Mouse (Mus musculus): ENCODE measurements at regions not wholly inside any gene's neighbourhood (a gene's known extent, or its start where the extent isn't known, plus 50 kb on each side); places are given as distances from the start of the nearest gene placed in this dataset.

GRCm38 (mm10) chr2:116990106-116990505 lies 111.6 kb downstream of the Tmco5 start:
- no peaks in the 10 kb centered on the region for H3K36me3 ChIP-seq (ENCODE audit: control insufficient read depth, insufficient read depth, low read length)
- no peak overlapping the region for H3K27ac ChIP-seq (replicated peaks in 1 of 2; ENCODE audit: control insufficient read depth in 1 of 2, insufficient read depth in 1 of 2, low read depth in 2 of 2, low read length in 2 of 2)
- 82% methylated on average over 1 of the region's 1 CpGs for WGBS
- H3K4me3 ChIP-seq (ENCODE audit: control insufficient read depth in 1 of 2, insufficient read depth in 1 of 2, low read depth in 1 of 2, low read length in 2 of 2), result no peak overlapping the region
- H3K27me3 ChIP-seq (ENCODE audit: control insufficient read depth, insufficient read depth, low read length), result no peaks in the 10 kb centered on the region
- peaks cover 2 to 11% of the 10 kb centered on the region in 2 experiments; a peak in 2 of 4 replicates for H3K4me1 ChIP-seq (ENCODE audit: control insufficient read depth in 2 of 2, insufficient read depth in 2 of 2, low read length in 2 of 2)
- no peak for ATAC-seq (ENCODE audit: insufficient number of reproducible peaks, insufficient read depth, low FRiP score, low read depth)
- H3K9me3 ChIP-seq (ENCODE audit: control insufficient read depth, low read length), result no peaks in the 10 kb centered on the region
- H3K9ac ChIP-seq (ENCODE audit: low read length), result no peak overlapping the region
- H3K4me2 ChIP-seq (ENCODE audit: low read length), result no peak overlapping the region

GRCm38 (mm10) chr2:116991561-116992042 lies 113.1 kb downstream of the Tmco5 start:
- H3K4me2 ChIP-seq (ENCODE audit: low read length), result no peak overlapping the region
- ATAC-seq (ENCODE audit: insufficient number of reproducible peaks, insufficient read depth, low FRiP score, low read depth), result no peak
- 76% methylated on average over 6 of the region's 6 CpGs for WGBS
- H3K9me3 ChIP-seq (ENCODE audit: control insufficient read depth, low read length), result no peaks in the 10 kb centered on the region
- no peaks in the 10 kb centered on the region for H3K36me3 ChIP-seq (ENCODE audit: control insufficient read depth, insufficient read depth, low read length)
- H3K4me3 ChIP-seq (ENCODE audit: control insufficient read depth in 1 of 2, insufficient read depth in 1 of 2, low read depth in 1 of 2, low read length in 2 of 2), result no peak overlapping the region
- H3K27me3 ChIP-seq (ENCODE audit: control insufficient read depth, insufficient read depth, low read length), result no peaks in the 10 kb centered on the region
- no peak overlapping the region for H3K27ac ChIP-seq (replicated peaks in 1 of 2; ENCODE audit: control insufficient read depth in 1 of 2, insufficient read depth in 1 of 2, low read depth in 2 of 2, low read length in 2 of 2)
- H3K4me1 ChIP-seq (ENCODE audit: control insufficient read depth in 2 of 2, insufficient read depth in 2 of 2, low read length in 2 of 2), result peaks cover 4 to 6% of the 10 kb centered on the region in 2 experiments; a peak in 2 of 4 replicates
- H3K9ac ChIP-seq (ENCODE audit: low read length), result no peak overlapping the region

- no peaks in the 10 kb centered on the region for H3K9me3 ChIP-seq (ENCODE audit: control insufficient read depth, low read length)
- H3K27ac ChIP-seq (replicated peaks in 1 of 2; ENCODE audit: control insufficient read depth in 1 of 2, insufficient read depth in 1 of 2, low read depth in 2 of 2, low read length in 2 of 2), result no peak overlapping the region
- no peak overlapping the region for H3K4me3 ChIP-seq (ENCODE audit: control insufficient read depth in 1 of 2, insufficient read depth in 1 of 2, low read depth in 1 of 2, low read length in 2 of 2)
- peaks cover 4 to 6% of the 10 kb centered on the region in 2 experiments; a peak in 2 of 4 replicates for H3K4me1 ChIP-seq (ENCODE audit: control insufficient read depth in 2 of 2, insufficient read depth in 2 of 2, low read length in 2 of 2)
- H3K36me3 ChIP-seq (ENCODE audit: control insufficient read depth, insufficient read depth, low read length), result no peaks in the 10 kb centered on the region
- no peaks in the 10 kb centered on the region for H3K27me3 ChIP-seq (ENCODE audit: control insufficient read depth, insufficient read depth, low read length)
- no peak for ATAC-seq (ENCODE audit: insufficient number of reproducible peaks, insufficient read depth, low FRiP score, low read depth)
- H3K4me2 ChIP-seq (ENCODE audit: low read length), result no peak overlapping the region
- no peak overlapping the region for H3K9ac ChIP-seq (ENCODE audit: low read length)
- WGBS, result 27% methylated on average over 4 of the region's 4 CpGs
Measured at GRCm38 (mm10) chr2:116993724-116994123, 115.2 kb downstream of the Tmco5 start.

- Histone ChIP-seq H3K27ac (replicated peaks in 1 of 2; ENCODE audit: control insufficient read depth in 1 of 2, insufficient read depth in 1 of 2, low read depth in 2 of 2, low read length in 2 of 2) (no peak overlapping the region), H3K4me1 (ENCODE audit: control insufficient read depth in 2 of 2, insufficient read depth in 2 of 2, low read length in 2 of 2) (peaks cover 4 to 6% of the 10 kb centered on the region in 2 experiments; a peak in 2 of 4 replicates), H3K9ac (ENCODE audit: low read length) (no peak overlapping the region), H3K27me3 (ENCODE audit: control insufficient read depth, insufficient read depth, low read length) (no peaks in the 10 kb centered on the region), H3K9me3 (ENCODE audit: control insufficient read depth, low read length) (no peaks in the 10 kb centered on the region), H3K4me2 (ENCODE audit: low read length) (no peak overlapping the region), H3K36me3 (ENCODE audit: control insufficient read depth, insufficient read depth, low read length) (no peaks in the 10 kb centered on the region), H3K4me3 (ENCODE audit: control insufficient read depth in 1 of 2, insufficient read depth in 1 of 2, low read depth in 1 of 2, low read length in 2 of 2) (no peak overlapping the region)
- no peak for ATAC-seq (ENCODE audit: insufficient number of reproducible peaks, insufficient read depth, low FRiP score, low read depth)
- 64% methylated on average over 6 of the region's 6 CpGs for WGBS
Measured at GRCm38 (mm10) chr2:116996302-116996701, 117.8 kb downstream of the Tmco5 start.

- H3K4me2 ChIP-seq (ENCODE audit: low read length), result no peak overlapping the region
- 12% methylated on average over 1 of the region's 1 CpGs for WGBS
- no peak overlapping the region for H3K27ac ChIP-seq (replicated peaks in 1 of 2; ENCODE audit: control insufficient read depth in 1 of 2, insufficient read depth in 1 of 2, low read depth in 2 of 2, low read length in 2 of 2)
- H3K9ac ChIP-seq (ENCODE audit: low read length), result no peak overlapping the region
- no peak overlapping the region for H3K4me3 ChIP-seq (ENCODE audit: control insufficient read depth in 1 of 2, insufficient read depth in 1 of 2, low read depth in 1 of 2, low read length in 2 of 2)
- no peaks in the 10 kb centered on the region for H3K36me3 ChIP-seq (ENCODE audit: control insufficient read depth, insufficient read depth, low read length)
- H3K9me3 ChIP-seq (ENCODE audit: control insufficient read depth, low read length), result no peaks in the 10 kb centered on the region
- H3K27me3 ChIP-seq (ENCODE audit: control insufficient read depth, insufficient read depth, low read length), result no peaks in the 10 kb centered on the region
- ATAC-seq (ENCODE audit: insufficient number of reproducible peaks, insufficient read depth, low FRiP score, low read depth), result no peak
- H3K4me1 ChIP-seq (ENCODE audit: control insufficient read depth in 2 of 2, insufficient read depth in 2 of 2, low read length in 2 of 2), result peaks cover 2 to 3% of the 10 kb centered on the region in 2 experiments; a peak in 2 of 4 replicates
Measured at GRCm38 (mm10) chr2:116998822-116999221, 120.3 kb downstream of the Tmco5 start.

GRCm38 (mm10) chr2:116999592-116999991 lies 121.1 kb downstream of the Tmco5 start:
- Histone ChIP-seq H3K4me3 (ENCODE audit: control insufficient read depth in 1 of 2, insufficient read depth in 1 of 2, low read depth in 1 of 2, low read length in 2 of 2) (no peak overlapping the region), H3K9ac (ENCODE audit: low read length) (no peak overlapping the region), H3K9me3 (ENCODE audit: control insufficient read depth, low read length) (no peaks in the 10 kb centered on the region), H3K4me2 (ENCODE audit: low read length) (no peak overlapping the region), H3K4me1 (ENCODE audit: control insufficient read depth in 2 of 2, insufficient read depth in 2 of 2, low read length in 2 of 2) (peaks cover 0 to 2% of the 10 kb centered on the region in 2 experiments; a peak in 1 of 4 replicates), H3K27ac (replicated peaks in 1 of 2; ENCODE audit: control insufficient read depth in 1 of 2, insufficient read depth in 1 of 2, low read depth in 2 of 2, low read length in 2 of 2) (no peak overlapping the region), H3K36me3 (ENCODE audit: control insufficient read depth, insufficient read depth, low read length) (no peaks in the 10 kb centered on the region), H3K27me3 (ENCODE audit: control insufficient read depth, insufficient read depth, low read length) (no peaks in the 10 kb centered on the region)
- WGBS, result 81% methylated on average over 5 of the region's 5 CpGs
- no peak for ATAC-seq (ENCODE audit: insufficient number of reproducible peaks, insufficient read depth, low FRiP score, low read depth)

GRCm38 (mm10) chr2:117003976-117004375 lies 117.2 kb upstream of the Spred1 start:
- WGBS, result 84% methylated on average over 2 of the region's 2 CpGs
- no peak for ATAC-seq (ENCODE audit: insufficient number of reproducible peaks, insufficient read depth, low FRiP score, low read depth)
- H3K4me2 ChIP-seq (ENCODE audit: low read length), result no peak overlapping the region
- no peaks in the 10 kb centered on the region for H3K27me3 ChIP-seq (ENCODE audit: control insufficient read depth, insufficient read depth, low read length)
- no peaks in the 10 kb centered on the region for H3K36me3 ChIP-seq (ENCODE audit: control insufficient read depth, insufficient read depth, low read length)
- H3K27ac ChIP-seq (replicated peaks in 1 of 2; ENCODE audit: control insufficient read depth in 1 of 2, insufficient read depth in 1 of 2, low read depth in 2 of 2, low read length in 2 of 2), result no peak overlapping the region
- H3K9ac ChIP-seq (ENCODE audit: low read length), result no peak overlapping the region
- H3K9me3 ChIP-seq (ENCODE audit: control insufficient read depth, low read length), result no peaks in the 10 kb centered on the region
- H3K4me1 ChIP-seq (ENCODE audit: control insufficient read depth in 2 of 2, insufficient read depth in 2 of 2, low read length in 2 of 2), result no peaks in the 10 kb centered on the region
- H3K4me3 ChIP-seq (ENCODE audit: control insufficient read depth in 1 of 2, insufficient read depth in 1 of 2, low read depth in 1 of 2, low read length in 2 of 2), result no peak overlapping the region

- H3K36me3 ChIP-seq (ENCODE audit: control insufficient read depth, insufficient read depth, low read length), result no peaks in the 10 kb centered on the region
- no peaks in the 10 kb centered on the region for H3K4me1 ChIP-seq (ENCODE audit: control insufficient read depth in 2 of 2, insufficient read depth in 2 of 2, low read length in 2 of 2)
- ATAC-seq (ENCODE audit: insufficient number of reproducible peaks, insufficient read depth, low FRiP score, low read depth), result no peak
- no peak overlapping the region for H3K9ac ChIP-seq (ENCODE audit: low read length)
- no peak overlapping the region for H3K27ac ChIP-seq (replicated peaks in 1 of 2; ENCODE audit: control insufficient read depth in 1 of 2, insufficient read depth in 1 of 2, low read depth in 2 of 2, low read length in 2 of 2)
- H3K4me3 ChIP-seq (ENCODE audit: control insufficient read depth in 1 of 2, insufficient read depth in 1 of 2, low read depth in 1 of 2, low read length in 2 of 2), result no peak overlapping the region
- H3K4me2 ChIP-seq (ENCODE audit: low read length), result no peak overlapping the region
- no peaks in the 10 kb centered on the region for H3K9me3 ChIP-seq (ENCODE audit: control insufficient read depth, low read length)
- no peaks in the 10 kb centered on the region for H3K27me3 ChIP-seq (ENCODE audit: control insufficient read depth, insufficient read depth, low read length)
- WGBS, result 86% methylated on average over 2 of the region's 2 CpGs
Measured at GRCm38 (mm10) chr2:117006846-117007245, 114.3 kb upstream of the Spred1 start.

Measured in heart, embryonic 14.5 days (tissue).